Mouse (Mus musculus) ES-Bruce4 (cell line): Measurements from ENCODE around the gene Hsdl2.

ENCODE experiments used
- CTCF ChIP-seq: IDR thresholded peaks from one replicate; pipeline ENCODE4 v1.8.1; 2011; ENCODE audit warnings: low read depth, low read length
- POLR2A ChIP-seq: IDR thresholded peaks from one replicate; pipeline ENCODE4 v1.8.1; 2011; ENCODE audit warnings: low read length; ENCODE audit not compliant: insufficient read depth

GRCm38 (mm10) chr4:59548560-59549174 is 32.7 kb upstream of the Hsdl2 start:
- TF ChIP-seq CTCF = no peak
- no peak for TF ChIP-seq POLR2A
